Mouse (Mus musculus): ENCODE results near the gene Rwdd4a. TPM values are rescaled to one million over a fixed set of nuclear protein-coding genes. Genes with fewer than 3 reads are reported as not detected.

The Rwdd4a gene
- total and polyA plus RNA-seq, 3 experiments: 47.2 to 64.0 TPM; not detected in 1

- Histone ChIP-seq H3K4me3 (ENCODE audit: control insufficient read depth in 1 of 2, insufficient read depth in 1 of 2, low read depth in 2 of 2, low read length in 2 of 2) (no peak overlapping the region), H3K79me2 (ENCODE audit: control insufficient read depth, insufficient read depth, low read length, poor library complexity) (no peaks in the 10 kb centered on the region), H3K27me3 (ENCODE audit: control insufficient read depth in 1 of 2, insufficient read depth in 2 of 2, low read length in 2 of 2) (no peaks in the 10 kb centered on the region), H3K9me3 (replicated peaks; ENCODE audit: insufficient read depth, low read length) (no peaks in the 10 kb centered on the region), H3K4me1 (ENCODE audit: control insufficient read depth in 1 of 2, insufficient read depth in 2 of 2, low read length in 2 of 2) (no peaks in the 10 kb centered on the region), H3K27ac (ENCODE audit: control insufficient read depth, low read depth, low read length) (no peak overlapping the region), H3K9ac (ENCODE audit: control insufficient read depth, low read depth, low read length, poor library complexity, severe bottlenecking) (no peak overlapping the region), H3K36me3 (ENCODE audit: control insufficient read depth in 1 of 2, insufficient read depth in 2 of 2, low read length in 2 of 2) (no peaks in the 10 kb centered on the region)
- DNase-seq (ENCODE audit: low read depth, low spot score): no peak
- no peak for TF ChIP-seq ZC3H11A (IDR thresholded peaks at IDR 0.05; ENCODE audit: low read depth, low read length)
These were observed 34.6 kb downstream of the Rwdd4a start for GRCm38 (mm10) chr8:47568098-47568497.

GRCm38 (mm10) chr8:47570161-47570560, 36.7 kb downstream of the Rwdd4a start:
- DNase-seq (ENCODE audit: low read depth, low spot score): no peak
- Histone ChIP-seq H3K4me1 (ENCODE audit: control insufficient read depth in 1 of 2, insufficient read depth in 2 of 2, low read length in 2 of 2) (no peaks in the 10 kb centered on the region), H3K9ac (ENCODE audit: control insufficient read depth, low read depth, low read length, poor library complexity, severe bottlenecking) (no peak overlapping the region), H3K4me3 (ENCODE audit: control insufficient read depth in 1 of 2, insufficient read depth in 1 of 2, low read depth in 2 of 2, low read length in 2 of 2) (no peak overlapping the region), H3K9me3 (replicated peaks; ENCODE audit: insufficient read depth, low read length) (no peaks in the 10 kb centered on the region), H3K27ac (ENCODE audit: control insufficient read depth, low read depth, low read length) (no peak overlapping the region), H3K36me3 (ENCODE audit: control insufficient read depth in 1 of 2, insufficient read depth in 2 of 2, low read length in 2 of 2) (no peaks in the 10 kb centered on the region), H3K27me3 (ENCODE audit: control insufficient read depth in 1 of 2, insufficient read depth in 2 of 2, low read length in 2 of 2) (no peaks in the 10 kb centered on the region), H3K79me2 (ENCODE audit: control insufficient read depth, insufficient read depth, low read length, poor library complexity) (no peaks in the 10 kb centered on the region)
- TF ChIP-seq EP300 (IDR thresholded peaks at IDR 0.05; ENCODE audit: low read depth in 1 of 2, low read length in 2 of 2): no peak
- TF ChIP-seq ETS1 (IDR thresholded peaks at IDR 0.05; ENCODE audit: low read depth, low read length): no peak
- TF ChIP-seq POLR2AphosphoS5 (IDR thresholded peaks at IDR 0.05; ENCODE audit: borderline replicate concordance, low read depth, low read length): no peak
- no peak for TF ChIP-seq MEF2A (IDR thresholded peaks at IDR 0.05; ENCODE audit: extremely low read depth, insufficient replicate concordance, low read depth, low read length, poor library complexity, severe bottlenecking)
- TF ChIP-seq BHLHE40 (IDR thresholded peaks at IDR 0.05; ENCODE audit: borderline replicate concordance, low read depth, low read length): no peak
- TF ChIP-seq MAZ (IDR thresholded peaks at IDR 0.05; ENCODE audit: low read depth, low read length): no peak
- no peak for TF ChIP-seq CTCF (IDR thresholded peaks at IDR 0.05 in 2 of 3, conservative IDR thresholded peaks at IDR 0.05 in 1 of 3; ENCODE audit: control insufficient read depth in 1 of 3, insufficient read depth in 1 of 3, low read depth in 2 of 3, low read length in 3 of 3, poor library complexity in 1 of 3, severe bottlenecking in 1 of 3)
- no peak for TF ChIP-seq GATA1 (IDR thresholded peaks at IDR 0.05; ENCODE audit: low read depth, low read length)
- no peak for TF ChIP-seq POLR2AphosphoS2 (IDR thresholded peaks at IDR 0.05; ENCODE audit: low read length)
- no peak for TF ChIP-seq RCOR1 (IDR thresholded peaks at IDR 0.05; ENCODE audit: low read depth, low read length)
- no peak for TF ChIP-seq JUND (IDR thresholded peaks at IDR 0.05; ENCODE audit: low read depth, low read length)

DNA sequence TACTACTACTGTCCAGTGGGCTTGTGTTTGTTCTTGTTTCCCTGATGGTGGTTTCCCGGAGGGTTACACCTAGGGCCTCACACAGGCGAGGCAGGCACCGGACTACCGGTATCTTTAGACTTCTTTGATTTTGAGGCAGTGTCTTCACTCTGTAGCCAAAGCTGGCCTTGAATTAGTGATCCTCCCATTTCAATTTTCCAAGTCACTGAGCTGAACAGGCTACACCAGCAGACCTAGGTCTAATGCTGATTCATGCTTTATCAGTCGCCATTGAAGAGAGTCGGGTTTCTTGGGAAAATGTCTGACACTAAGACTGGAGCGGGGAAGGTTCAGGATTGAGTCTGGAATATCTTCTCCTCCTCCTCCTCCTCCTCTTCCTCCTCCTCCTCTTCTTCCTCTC, 40.0 kb downstream of the Rwdd4a start:
- Histone ChIP-seq H3K4me3 (ENCODE audit: control insufficient read depth in 1 of 2, insufficient read depth in 1 of 2, low read depth in 2 of 2, low read length in 2 of 2) (no peak overlapping the region), H3K9me3 (replicated peaks; ENCODE audit: insufficient read depth, low read length) (no peaks in the 10 kb centered on the region), H3K36me3 (ENCODE audit: control insufficient read depth in 1 of 2, insufficient read depth in 2 of 2, low read length in 2 of 2) (no peaks in the 10 kb centered on the region), H3K9ac (ENCODE audit: control insufficient read depth, low read depth, low read length, poor library complexity, severe bottlenecking) (no peak overlapping the region), H3K79me2 (ENCODE audit: control insufficient read depth, insufficient read depth, low read length, poor library complexity) (no peaks in the 10 kb centered on the region), H3K4me1 (ENCODE audit: control insufficient read depth in 1 of 2, insufficient read depth in 2 of 2, low read length in 2 of 2) (no peaks in the 10 kb centered on the region), H3K27ac (ENCODE audit: control insufficient read depth, low read depth, low read length) (no peak overlapping the region), H3K27me3 (ENCODE audit: control insufficient read depth in 1 of 2, insufficient read depth in 2 of 2, low read length in 2 of 2) (no peaks in the 10 kb centered on the region)
- DNase-seq (ENCODE audit: low read depth, low spot score): no peak
- TF ChIP-seq UBTF (IDR thresholded peaks at IDR 0.05; ENCODE audit: borderline replicate concordance, insufficient read depth, low read depth, low read length) (no peak), BHLHE40 (IDR thresholded peaks at IDR 0.05; ENCODE audit: borderline replicate concordance, low read depth, low read length) (no peak), NRF1 (IDR thresholded peaks at IDR 0.05; ENCODE audit: insufficient read depth, low read depth, low read length, poor library complexity, severe bottlenecking) (no peak), KAT2A (conservative IDR thresholded peaks at IDR 0.05; ENCODE audit: low read depth, low read length) (no peak), ZKSCAN1 (IDR thresholded peaks at IDR 0.05; ENCODE audit: low read depth, low read length) (no peak), MAZ (IDR thresholded peaks at IDR 0.05; ENCODE audit: low read depth, low read length) (no peak), CHD2 (IDR thresholded peaks at IDR 0.05; ENCODE audit: low read length) (no peak), POLR2AphosphoS2 (IDR thresholded peaks at IDR 0.05; ENCODE audit: low read length) (no peak), SIN3A (IDR thresholded peaks at IDR 0.05; ENCODE audit: low read length) (no peak), RAD21 (IDR thresholded peaks at IDR 0.05; ENCODE audit: low read depth, low read length) (no peak), MXI1 (IDR thresholded peaks at IDR 0.05; ENCODE audit: low read depth, low read length) (no peak), MYC (IDR thresholded peaks at IDR 0.05; ENCODE audit: low read depth, low read length) (no peak), ZMIZ1 (IDR thresholded peaks at IDR 0.05; ENCODE audit: low read depth, low read length) (no peak), E2F4 (IDR thresholded peaks at IDR 0.05; ENCODE audit: borderline replicate concordance, low read depth, low read length) (no peak), TAL1 (IDR thresholded peaks at IDR 0.05; ENCODE audit: low read length) (no peak), GABPA (IDR thresholded peaks at IDR 0.05; ENCODE audit: low read depth, low read length) (no peak), USF2 (IDR thresholded peaks at IDR 0.05; ENCODE audit: borderline replicate concordance in 1 of 2, insufficient read depth in 1 of 2, low read depth in 1 of 2, low read length in 2 of 2) (no peak), RCOR1 (IDR thresholded peaks at IDR 0.05; ENCODE audit: low read depth, low read length) (no peak)

Measured in MEL (cell line).